Mouse (Mus musculus) hindbrain, embryonic 12.5 days (tissue): Measurements from ENCODE around the gene Entpd2. TPM values are rescaled to one million over a fixed set of nuclear protein-coding genes. Genes with fewer than 3 reads are reported as not detected.

ENCODE experiments used
- ATAC-seq: fragments of 200-750 bp; cut with Nextera tagmentation; 2 replicates; pipeline ENCODE4 v1.8.0; 2017; ENCODE audit warnings: moderate TSS enrichment; ENCODE audit not compliant: low FRiP score
- H3K27ac ChIP-seq: fragments of 300-500 bp; sonication (generic); 2 replicates; pipeline ENCODE4 v1.5.1; 2016; ENCODE audit warnings: mild to moderate bottlenecking
- H3K27me3 ChIP-seq: fragments of 300-500 bp; sonication (generic); 2 replicates; pipeline ENCODE4 v1.6.1; 2016; ENCODE audit warnings: mild to moderate bottlenecking
- H3K36me3 ChIP-seq: fragments of 300-500 bp; sonication (generic); 2 replicates; pipeline ENCODE4 v1.6.1; 2016; ENCODE audit warnings: mild to moderate bottlenecking
- H3K4me1 ChIP-seq: fragments of 300-500 bp; sonication (generic); 2 replicates; pipeline ENCODE4 v1.6.1; 2016
- H3K4me2 ChIP-seq: fragments of 300-500 bp; sonication (generic); replicated peaks from 2 replicates; pipeline ENCODE4 v1.6.1; 2016; ENCODE audit warnings: mild to moderate bottlenecking
- H3K4me3 ChIP-seq: fragments of 300-500 bp; sonication (generic); 2 replicates; pipeline ENCODE4 v1.5.1; 2016; ENCODE audit warnings: mild to moderate bottlenecking
- H3K9ac ChIP-seq: fragments of 300-500 bp; sonication (generic); 2 replicates; pipeline ENCODE4 v1.6.1; 2016; ENCODE audit warnings: mild to moderate bottlenecking, moderate library complexity
- H3K9me3 ChIP-seq: fragments of 300-500 bp; sonication (generic); replicated peaks from 2 replicates; pipeline ENCODE4 v1.6.1; 2016; ENCODE audit warnings: mild to moderate bottlenecking
- WGBS: fragments of 180-500 bp; shearing (Covaris S2); methylation state at CpG from one replicate; pipeline ENCODE4 v1.1.7; 2016; 5-methylcytosine and 5-hydroxymethylcytosine counted together
- polyA plus RNA-seq: library from polyadenylated mRNA; unstranded; fragments of >200 nt; fragmentation: Nextera tagmentation; extraction: Ambion mirVana; gene quantifications from 2 replicates; pipeline ENCODE4 v1.2.1, GENCODE M21; 2016

Entpd2 gene
- polyA plus RNA-seq, 1 experiment from 2014 or later = 0.22 TPM

- Histone ChIP-seq H3K9me3 (no peaks in the 10 kb centered on the region), H3K4me3 (no peak overlapping the region), H3K4me2 (no peak overlapping the region), H3K36me3 (no peaks in the 10 kb centered on the region), H3K4me1 (peaks cover 3% of the 10 kb centered on the region; the same call in 1 of the 2 replicates), H3K27ac (no peak overlapping the region), H3K27me3 (peaks cover 40% of the 10 kb centered on the region), H3K9ac (0 out of 2 replicates have a peak overlapping the region, but pooled peaks have one; percentile 23)
- no peak for ATAC-seq
- WGBS = 64% methylated on average over 1 of the region's 1 CpGs
These were observed 28.0 kb downstream of the Entpd2 start for GRCm38 (mm10) chr2:25423626-25424025.

GRCm38 (mm10) chr2:25425481-25425880 is 29.8 kb downstream of the Entpd2 start:
- H3K36me3 ChIP-seq = no peaks in the 10 kb centered on the region
- no peak overlapping the region for H3K4me2 ChIP-seq
- peaks cover 19% of the 10 kb centered on the region for H3K4me1 ChIP-seq
- no peak overlapping the region for H3K9ac ChIP-seq
- no peaks in the 10 kb centered on the region for H3K9me3 ChIP-seq
- 48% methylated on average over 27 of the region's 27 CpGs for WGBS
- no peak overlapping the region for H3K27ac ChIP-seq
- no peak for ATAC-seq
- H3K4me3 ChIP-seq = no peak overlapping the region
- H3K27me3 ChIP-seq = peaks cover 52% of the 10 kb centered on the region

- WGBS = 40% methylated on average over 5 of the region's 5 CpGs
- Histone ChIP-seq H3K9me3 (no peaks in the 10 kb centered on the region), H3K4me1 (peaks cover 31% of the 10 kb centered on the region), H3K36me3 (no peaks in the 10 kb centered on the region), H3K9ac (no peak overlapping the region), H3K4me2 (no peak overlapping the region), H3K27me3 (peaks cover 56% of the 10 kb centered on the region), H3K4me3 (no peak overlapping the region), H3K27ac (no peak overlapping the region)
- no peak for ATAC-seq
These were observed 31.1 kb downstream of the Entpd2 start for GRCm38 (mm10) chr2:25426721-25427191.

GRCm38 (mm10) chr2:25427256-25427655 is 31.6 kb downstream of the Entpd2 start:
- Histone ChIP-seq H3K4me3 (no peak overlapping the region), H3K4me2 (no peak overlapping the region), H3K9ac (no peak overlapping the region), H3K36me3 (no peaks in the 10 kb centered on the region), H3K27ac (no peak overlapping the region), H3K27me3 (peaks cover 56% of the 10 kb centered on the region), H3K4me1 (peaks cover 31% of the 10 kb centered on the region), H3K9me3 (no peaks in the 10 kb centered on the region)
- WGBS = 89% methylated on average over 5 of the region's 5 CpGs
- no peak for ATAC-seq

GRCm38 (mm10) chr2:25428442-25429236 is 33.0 kb downstream of the Entpd2 start, which contains the start of gene Abca2:
Gene Abca2 (plus strand): TSS chr2:25428703.
- peak; percentile 89 for ATAC-seq
- H3K4me3 ChIP-seq = peak within 1 kb of the TSS; percentile 63
- under 1% methylated on average over 69 of the region's 89 CpGs for WGBS
- H3K4me1 ChIP-seq = peaks cover 31% of the 10 kb centered on the region
- H3K4me2 ChIP-seq = peak within 1 kb of the TSS; percentile 80
- peaks cover 54% of the 10 kb centered on the region for H3K27me3 ChIP-seq
- H3K36me3 ChIP-seq = peaks cover 5% of the 10 kb centered on the region; the same call in 1 of the 2 replicates
- H3K9ac ChIP-seq = peak within 1 kb of the TSS; percentile 86
- H3K9me3 ChIP-seq = no peaks in the 10 kb centered on the region
- peak within 1 kb of the TSS; percentile 82 for H3K27ac ChIP-seq

- H3K4me1 ChIP-seq = peaks cover 31% of the 10 kb centered on the region
- H3K27ac ChIP-seq = no peak overlapping the region
- H3K4me2 ChIP-seq = peak overlapping the region; percentile 80
- no peaks in the 10 kb centered on the region for H3K9me3 ChIP-seq
- WGBS = 75% methylated on average over 5 of the region's 5 CpGs
- H3K27me3 ChIP-seq = peaks cover 45% of the 10 kb centered on the region
- H3K9ac ChIP-seq = peak overlapping the region; percentile 86
- peaks cover 9% of the 10 kb centered on the region; the same call in 1 of the 2 replicates for H3K36me3 ChIP-seq
- ATAC-seq = no peak
- H3K4me3 ChIP-seq = peak overlapping the region; percentile 63
These were observed 33.9 kb downstream of the Entpd2 start for GRCm38 (mm10) chr2:25429435-25430180.

GRCm38 (mm10) chr2:25430395-25431233 is 34.9 kb downstream of the Entpd2 start:
- Histone ChIP-seq H3K36me3 (peaks cover 17% of the 10 kb centered on the region), H3K27me3 (peaks cover 35% of the 10 kb centered on the region), H3K9me3 (no peaks in the 10 kb centered on the region), H3K4me1 (peaks cover 31% of the 10 kb centered on the region), H3K4me2 (peak overlapping the region; percentile 80), H3K27ac (no peak overlapping the region), H3K9ac (no peak overlapping the region), H3K4me3 (no peak overlapping the region; the same call in 1 of the 2 replicates)
- peak; percentile 7; the same call in 1 of the 2 replicates for ATAC-seq
- 56% methylated on average over 17 of the region's 17 CpGs for WGBS

- no peak for ATAC-seq
- Histone ChIP-seq H3K27ac (no peak overlapping the region), H3K4me3 (no peak overlapping the region; the same call in 1 of the 2 replicates), H3K4me2 (no peak overlapping the region), H3K9ac (no peak overlapping the region), H3K36me3 (peaks cover 25% of the 10 kb centered on the region), H3K9me3 (no peaks in the 10 kb centered on the region), H3K27me3 (peaks cover 28% of the 10 kb centered on the region), H3K4me1 (peaks cover 31% of the 10 kb centered on the region)
- 41% methylated on average over 6 of the region's 6 CpGs for WGBS
These were observed 35.7 kb downstream of the Entpd2 start for GRCm38 (mm10) chr2:25431308-25431855.

- Histone ChIP-seq H3K9ac (no peak overlapping the region), H3K4me1 (peaks cover 31% of the 10 kb centered on the region), H3K27ac (no peak overlapping the region), H3K4me2 (no peak overlapping the region), H3K4me3 (no peak overlapping the region), H3K36me3 (peaks cover 34% of the 10 kb centered on the region), H3K27me3 (peaks cover 24% of the 10 kb centered on the region), H3K9me3 (no peaks in the 10 kb centered on the region)
- 79% methylated on average over 11 of the region's 11 CpGs for WGBS
- no peak for ATAC-seq
These were observed 36.8 kb downstream of the Entpd2 start for GRCm38 (mm10) chr2:25432326-25433098.

GRCm38 (mm10) chr2:25433101-25433500 is 37.4 kb downstream of the Entpd2 start:
- ATAC-seq = no peak
- Histone ChIP-seq H3K9ac (no peak overlapping the region), H3K27me3 (peaks cover 24% of the 10 kb centered on the region), H3K9me3 (no peaks in the 10 kb centered on the region), H3K27ac (no peak overlapping the region), H3K4me1 (peaks cover 31% of the 10 kb centered on the region), H3K4me3 (no peak overlapping the region), H3K4me2 (no peak overlapping the region), H3K36me3 (peaks cover 40% of the 10 kb centered on the region)
- 90% methylated on average over 17 of the region's 17 CpGs for WGBS

- peaks cover 52% of the 10 kb centered on the region for H3K36me3 ChIP-seq
- no peak overlapping the region for H3K9ac ChIP-seq
- peaks cover 24% of the 10 kb centered on the region for H3K4me1 ChIP-seq
- 90% methylated on average over 8 of the region's 8 CpGs for WGBS
- H3K27me3 ChIP-seq = peaks cover 22% of the 10 kb centered on the region
- ATAC-seq = no peak
- H3K4me3 ChIP-seq = no peak overlapping the region
- H3K9me3 ChIP-seq = no peaks in the 10 kb centered on the region
- no peak overlapping the region for H3K4me2 ChIP-seq
- H3K27ac ChIP-seq = no peak overlapping the region
These were observed 38.6 kb downstream of the Entpd2 start for GRCm38 (mm10) chr2:25434292-25434691.
